Mouse (Mus musculus): ENCODE results near the gene Trim12c.

DNA sequence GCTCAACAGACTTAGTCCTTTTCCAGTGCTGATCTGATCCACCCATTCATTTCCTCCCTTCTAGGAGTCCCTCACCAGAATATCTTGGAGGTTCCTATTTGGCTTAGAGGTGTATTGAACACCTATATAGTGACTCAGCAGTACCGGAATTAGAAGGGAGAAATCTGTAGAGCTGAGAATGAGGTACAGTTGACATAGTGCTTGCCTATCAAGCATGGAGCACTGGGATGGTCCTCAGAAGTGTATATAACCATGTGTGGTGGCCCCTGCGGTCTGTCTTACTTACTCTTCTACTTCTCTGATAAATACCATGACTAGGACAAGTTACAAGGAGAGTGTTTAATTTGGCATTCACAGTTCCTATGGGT, 422 bp upstream of the Trim12c start:
- no peak for TF ChIP-seq ZC3H11A (IDR thresholded peaks at IDR 0.05; ENCODE audit: borderline replicate concordance, low read depth, low read length)
- TF ChIP-seq CHD2 (IDR thresholded peaks at IDR 0.05; ENCODE audit: low read depth, low read length) = no peak
- TF ChIP-seq MAFK (IDR thresholded peaks at IDR 0.05; ENCODE audit: insufficient read depth, low read depth, low read length) = no peak
- TF ChIP-seq ZNF384 (IDR thresholded peaks at IDR 0.05; ENCODE audit: low read depth, low read length) = no peak
- TF ChIP-seq HCFC1 (IDR thresholded peaks at IDR 0.05; ENCODE audit: borderline replicate concordance, insufficient read depth, low read length) = no peak

All from ES-E14 (cell line).